Mouse (Mus musculus) frontal cortex, postnatal 25 days (tissue): ENCODE measurements around the gene Klf3.

Experiments used
- DNase-seq, 2 experiments: peaks; one replicate each; pipeline ENCODE4 v3.0.0; 2022; ENCODE audit warnings: low spot score in 2 of 2

The Klf3 gene

DNA sequence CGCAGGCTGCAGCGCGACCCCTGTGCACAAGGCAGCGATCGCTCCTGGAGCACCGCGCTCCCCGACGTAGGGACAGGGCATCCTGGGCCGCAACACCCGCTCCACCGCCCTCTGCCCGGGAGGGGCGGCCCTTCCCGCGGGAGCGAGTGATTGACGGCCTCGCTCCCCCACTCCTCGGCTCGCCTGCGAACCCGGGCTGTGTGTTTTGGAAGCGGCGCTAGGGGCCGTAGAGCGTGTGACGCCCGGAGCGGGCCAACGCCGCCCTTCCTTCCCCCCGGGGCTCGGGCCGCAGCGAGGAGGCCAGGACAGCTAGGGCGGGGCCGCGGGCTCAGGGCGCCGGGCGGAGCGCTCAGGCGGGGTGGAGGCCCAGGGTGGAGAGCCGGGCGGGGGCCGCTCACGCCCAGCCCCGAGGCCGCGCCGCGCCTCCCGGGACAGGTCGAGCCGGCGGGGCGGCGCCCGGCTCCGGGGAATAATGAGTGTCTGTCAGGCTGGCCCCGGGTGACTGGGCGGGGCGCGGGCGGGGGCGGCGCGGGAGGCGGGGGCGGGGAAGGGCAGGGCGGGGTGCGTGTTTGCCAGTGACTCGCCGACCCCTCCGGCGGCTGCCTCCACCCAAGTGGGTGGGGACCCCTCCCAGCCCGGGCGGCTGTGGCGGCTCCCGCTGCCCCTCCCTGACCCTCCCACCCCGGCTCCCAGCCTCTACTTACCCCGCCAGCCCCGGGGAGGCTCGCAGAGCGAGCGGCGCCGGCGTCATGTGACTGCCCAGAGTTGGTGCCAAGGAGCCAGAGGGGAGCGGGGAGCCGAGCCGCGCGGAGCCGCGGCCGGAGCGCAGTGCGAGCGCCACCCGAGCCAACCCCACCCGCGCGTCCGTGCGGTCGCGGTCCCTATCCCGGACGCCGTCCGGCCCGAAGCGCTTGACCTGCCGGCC lies at the start of gene Klf3:
Gene Klf3 (plus strand): TSS at position 594 of the 925 bp plus-strand sequence.
- peak; percentile 57 to 63 for DNase-seq

DNA sequence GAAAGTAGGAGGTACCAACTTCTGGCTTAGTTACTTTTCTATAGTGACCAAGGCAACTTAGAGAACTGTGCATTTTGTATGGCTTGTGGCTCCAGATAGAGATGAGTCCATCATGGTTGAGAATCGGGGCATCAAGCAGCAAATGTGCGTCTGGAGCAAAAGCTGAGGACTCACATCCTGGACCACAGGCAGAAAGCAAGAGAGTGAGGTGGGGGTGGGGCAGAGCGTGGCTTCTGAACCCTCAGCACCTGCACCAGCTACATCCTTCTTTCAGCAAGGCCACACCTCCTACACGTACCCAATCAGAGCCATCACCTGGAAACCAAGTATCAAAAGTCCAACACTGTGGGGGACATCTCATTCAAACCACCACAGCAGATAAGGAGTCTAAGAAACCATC lies 40.9 kb upstream of the Klf3 start:
- no peak for DNase-seq

- no peak for DNase-seq
Observed at GRCm38 (mm10) chr5:64764452-64764851, 38.7 kb upstream of the Klf3 start.

DNA sequence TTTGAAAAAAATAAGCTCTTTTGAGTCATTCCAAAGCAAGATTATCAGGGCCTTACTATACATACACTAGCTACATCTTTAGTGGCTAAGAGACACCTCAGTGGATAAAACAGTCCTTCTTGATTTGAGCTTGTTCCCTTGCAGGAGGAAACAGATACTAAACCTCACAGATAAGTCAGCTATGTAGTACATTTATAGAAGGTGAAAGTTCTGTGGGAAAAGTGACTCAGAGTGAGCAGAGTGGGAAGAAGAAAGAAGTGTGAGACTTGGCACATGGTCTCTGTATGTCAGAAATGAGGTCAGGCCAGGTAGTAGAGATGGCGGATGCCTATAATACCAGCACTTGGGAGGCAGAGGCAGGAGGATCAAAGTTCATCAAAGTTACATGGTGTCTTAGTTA lies 37.4 kb upstream of the Klf3 start:
- no peak for DNase-seq

GRCm38 (mm10) chr5:64766626-64767025 lies 36.6 kb upstream of the Klf3 start:
- DNase-seq = no peak

- no peak for DNase-seq
Observed at GRCm38 (mm10) chr5:64771619-64772018, 31.6 kb upstream of the Klf3 start.

DNA sequence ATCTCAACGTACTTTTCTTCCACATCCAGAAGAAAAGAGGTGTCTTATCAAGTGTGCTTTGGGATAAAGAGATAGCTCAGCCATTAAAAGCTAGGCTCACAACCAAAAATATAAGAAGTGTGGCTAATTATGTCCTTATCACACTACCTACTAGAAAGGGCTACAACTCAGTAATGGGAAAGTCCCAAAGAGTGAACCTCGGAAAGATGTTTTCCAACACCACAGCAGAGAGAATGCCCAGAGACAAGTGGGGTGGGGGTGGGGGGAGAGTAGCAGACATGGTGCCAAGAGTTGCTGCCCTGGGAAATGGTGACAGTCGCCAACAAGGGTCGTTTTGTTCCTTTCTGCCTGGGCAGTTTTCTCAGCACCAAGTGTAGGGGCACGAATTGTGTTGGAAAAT lies 25.0 kb upstream of the Klf3 start:
- DNase-seq = no peak

DNA sequence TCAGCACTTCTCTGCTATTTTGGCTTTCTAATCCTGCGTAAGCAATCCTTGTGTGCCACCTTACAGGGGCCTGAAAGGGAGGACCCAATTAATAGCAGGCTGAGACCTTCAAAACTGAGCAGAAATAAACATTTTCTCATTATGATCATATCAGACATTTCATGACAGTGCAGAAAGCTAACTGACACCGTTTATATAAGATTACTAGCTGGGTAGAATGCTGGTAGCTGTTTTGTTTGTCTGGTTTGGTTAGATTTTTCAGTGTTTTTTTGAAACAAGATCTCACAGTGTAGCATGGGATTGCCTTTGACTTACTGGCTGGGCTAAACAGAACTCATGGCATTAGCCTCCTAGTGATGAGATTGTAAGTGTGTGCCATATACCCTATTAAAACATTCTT lies 23.9 kb upstream of the Klf3 start:
- no peak for DNase-seq

DNA sequence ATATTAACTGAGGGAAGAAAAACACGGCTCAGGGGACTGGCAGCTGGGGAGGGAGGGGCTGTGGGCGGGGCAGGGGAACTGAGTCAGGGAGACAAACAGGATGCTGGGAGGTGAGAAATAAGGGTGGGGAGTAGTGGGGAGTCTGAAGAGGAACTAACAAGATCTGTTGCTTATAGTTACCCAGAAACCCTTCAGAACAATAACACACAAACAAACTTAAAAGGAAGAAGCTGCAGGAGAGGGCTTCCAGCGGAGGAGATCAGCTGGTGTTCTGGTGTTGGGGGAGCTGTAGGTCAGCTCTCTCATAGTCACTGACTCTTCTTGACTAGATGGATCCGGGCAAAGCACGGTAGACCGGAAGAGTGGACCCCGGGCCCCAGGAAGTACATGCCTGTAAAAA lies 22.4 kb upstream of the Klf3 start:
- DNase-seq = no peak

- no peak for DNase-seq
Observed at GRCm38 (mm10) chr5:64788175-64788574, 15.0 kb upstream of the Klf3 start.

DNA sequence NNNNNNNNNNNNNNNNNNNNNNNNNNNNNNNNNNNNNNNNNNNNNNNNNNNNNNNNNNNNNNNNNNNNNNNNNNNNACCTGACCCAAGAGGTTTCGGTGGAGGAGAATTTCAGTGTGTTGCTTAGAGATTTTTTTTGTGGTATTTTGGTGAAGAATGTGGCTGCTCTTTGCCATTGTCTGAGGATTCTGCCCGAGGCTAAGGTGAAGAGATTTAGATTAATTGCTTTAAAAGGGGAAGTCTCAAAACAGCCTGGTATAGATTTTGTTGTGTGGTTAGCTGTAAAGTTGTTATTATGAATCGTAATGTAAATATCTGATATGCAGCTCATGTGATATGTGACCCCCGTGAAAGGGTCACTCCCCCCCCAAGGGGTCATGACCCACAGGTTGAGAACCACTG lies 5.0 kb upstream of the Klf3 start:
- DNase-seq = no peak

GRCm38 (mm10) chr5:64801545-64801944 lies 1.6 kb upstream of the Klf3 start:
- DNase-seq = no peak

DNA sequence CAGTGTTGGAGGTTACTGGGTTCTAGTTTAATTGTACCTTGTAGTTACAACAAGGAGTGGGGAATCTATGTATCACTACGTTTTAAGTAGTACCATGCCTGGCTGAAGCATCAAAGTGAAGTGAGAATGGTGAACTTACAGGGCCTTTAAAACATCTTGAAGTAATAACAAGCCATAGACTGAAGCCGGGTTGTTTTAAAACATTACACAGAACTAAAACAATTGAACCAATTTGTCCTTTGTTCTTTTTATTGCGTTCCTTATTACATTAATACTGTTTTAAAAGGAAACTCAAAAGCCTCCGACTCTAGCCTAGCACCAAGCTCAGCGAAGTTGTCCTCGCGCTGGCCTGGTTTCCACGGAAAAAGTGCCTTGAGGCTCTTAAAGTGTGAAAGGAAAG lies 1.0 kb upstream of the Klf3 start:
- DNase-seq = no peak

GRCm38 (mm10) chr5:64803720-64804462 lies 703 bp downstream of the Klf3 start:
- peak in 1 of 2 experiments; percentile 24 for DNase-seq

GRCm38 (mm10) chr5:64805131-64805872 lies 2.1 kb downstream of the Klf3 start:
- no peak for DNase-seq

GRCm38 (mm10) chr5:64805873-64806505 lies 2.8 kb downstream of the Klf3 start:
- no peak for DNase-seq

DNA sequence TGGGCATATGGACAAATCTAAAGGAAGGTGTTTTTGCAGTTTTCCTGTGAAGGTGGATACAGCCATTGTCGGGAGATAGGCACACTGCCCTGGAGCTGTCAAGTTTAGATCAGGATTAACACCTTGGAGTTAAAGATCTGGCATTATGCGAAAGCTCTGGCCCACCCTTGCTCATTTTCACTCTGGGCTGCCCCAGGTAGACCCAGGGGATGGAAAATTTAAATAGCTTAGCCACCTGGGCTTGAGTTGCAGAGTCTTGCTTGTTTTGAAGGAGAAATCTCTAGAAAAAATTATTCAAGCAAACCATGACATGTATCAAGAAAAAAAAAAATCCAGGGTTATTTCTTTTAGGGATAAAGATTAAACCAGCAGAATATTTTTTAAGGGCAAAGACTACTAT lies 3.4 kb downstream of the Klf3 start:
- DNase-seq = no peak

DNA sequence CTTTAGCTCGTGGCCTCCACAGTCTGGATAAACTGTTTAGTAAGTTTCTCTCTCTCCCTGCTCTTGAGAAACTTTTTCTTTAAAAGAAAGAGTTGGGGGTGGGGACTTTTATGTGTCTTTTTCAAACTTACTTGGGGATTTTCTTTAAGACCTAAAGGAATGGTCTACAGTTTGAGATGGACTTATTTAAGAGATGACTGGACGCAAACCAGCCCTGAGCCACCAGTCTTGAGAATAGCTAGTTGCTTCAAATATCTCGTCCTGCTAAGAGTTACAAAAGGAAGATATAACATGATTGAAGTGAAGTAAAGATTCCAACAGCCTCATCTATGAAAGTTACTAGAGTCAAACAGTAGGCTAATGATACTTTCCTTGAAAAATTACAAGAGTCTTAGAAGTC lies 4.0 kb downstream of the Klf3 start:
- DNase-seq = no peak

GRCm38 (mm10) chr5:64807603-64808002 lies 4.4 kb downstream of the Klf3 start:
- no peak for DNase-seq

DNA sequence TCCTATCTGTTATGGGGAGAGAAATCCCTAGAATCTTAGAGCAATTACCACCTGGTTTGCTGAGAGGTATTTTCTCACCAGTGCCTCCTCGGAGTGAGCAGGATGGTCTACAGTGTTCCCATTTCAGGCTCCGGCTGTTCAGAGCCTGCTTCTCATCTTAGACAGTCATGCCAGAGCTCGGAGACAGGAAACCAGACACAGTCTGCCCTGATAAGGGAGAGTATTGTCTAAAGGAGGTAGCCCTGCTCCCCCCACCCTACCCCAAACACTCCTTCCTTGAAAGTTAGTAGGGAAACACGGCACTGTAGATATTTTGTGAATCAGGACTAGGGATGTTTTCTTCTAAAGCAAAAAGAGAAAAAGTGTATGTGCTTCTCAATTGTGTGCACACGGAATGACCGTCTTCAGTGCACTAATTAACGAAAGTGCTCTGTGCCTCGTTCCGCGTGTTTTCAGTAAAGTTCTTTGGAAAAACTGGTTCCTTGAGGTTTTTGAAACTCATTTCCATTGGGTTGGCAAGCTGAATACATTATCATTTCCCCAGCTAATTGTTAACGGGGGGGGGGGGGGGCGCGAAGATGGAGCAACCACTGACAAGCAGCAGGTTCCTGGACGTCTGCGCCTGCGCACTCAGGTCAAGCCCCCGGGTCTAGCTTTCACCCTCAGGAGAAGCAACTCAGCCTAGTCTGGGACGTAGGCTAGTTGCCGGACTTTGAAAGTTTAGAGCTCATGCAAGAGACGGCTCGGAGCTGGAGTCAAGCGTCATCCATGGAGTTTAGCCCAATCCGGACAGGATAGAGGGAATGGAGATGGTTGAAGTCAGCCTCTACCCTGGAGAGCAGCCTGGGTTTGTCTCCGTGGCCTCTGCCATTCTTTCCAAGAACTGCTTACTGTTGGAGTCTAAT lies 5.2 kb downstream of the Klf3 start:
- no peak for DNase-seq

- DNase-seq = no peak
Observed at GRCm38 (mm10) chr5:64809257-64809656, 6.1 kb downstream of the Klf3 start.
